Mouse (Mus musculus): ENCODE results near the gene Nifk. TPM values are rescaled to one million over a fixed set of nuclear protein-coding genes. Genes with fewer than 3 reads are reported as not detected.
A peak's percentile ranks its signal among the peaks of the same experiment; 100 is the strongest.

Gene Nifk
- total and polyA plus RNA-seq, 3 experiments = 133 to 316 (median 187) TPM

DNA sequence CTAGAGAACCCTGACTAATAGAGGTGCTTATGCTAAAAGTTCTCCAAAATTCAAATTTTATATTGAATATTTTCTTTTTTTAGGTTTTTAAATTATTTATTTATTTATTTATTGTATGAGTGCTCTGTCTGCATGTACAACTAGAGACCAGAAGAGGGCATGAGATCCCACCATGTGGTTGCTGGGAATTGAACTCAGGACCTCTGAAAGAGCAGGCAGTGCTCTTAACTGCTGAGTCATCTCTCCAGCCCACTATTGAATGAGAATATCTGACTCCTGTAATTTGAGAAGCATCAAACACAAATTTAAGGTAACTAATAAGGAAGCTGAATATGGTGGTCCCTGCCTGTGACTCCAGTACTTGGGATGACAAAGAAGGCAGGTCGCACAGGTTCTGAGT, 46.3 kb downstream of the Nifk start:
- Histone ChIP-seq H3K9ac (ENCODE audit: control insufficient read depth, low read depth, low read length, poor library complexity, severe bottlenecking) (no peak overlapping the region), H3K79me2 (ENCODE audit: control insufficient read depth, insufficient read depth, low read length, poor library complexity) (no peaks in the 10 kb centered on the region), H3K27ac (ENCODE audit: control insufficient read depth, low read depth, low read length) (no peak overlapping the region), H3K27me3 (ENCODE audit: control insufficient read depth in 1 of 2, insufficient read depth in 2 of 2, low read length in 2 of 2) (no peaks in the 10 kb centered on the region; a peak in 1 of 4 replicates), H3K36me3 (ENCODE audit: control insufficient read depth in 1 of 2, insufficient read depth in 2 of 2, low read length in 2 of 2) (no peaks in the 10 kb centered on the region; a peak in 1 of 4 replicates), H3K9me3 (replicated peaks; ENCODE audit: insufficient read depth, low read length) (no peaks in the 10 kb centered on the region), H3K4me3 (ENCODE audit: control insufficient read depth in 1 of 2, insufficient read depth in 1 of 2, low read depth in 2 of 2, low read length in 2 of 2) (no peak overlapping the region), H3K4me1 (ENCODE audit: control insufficient read depth in 1 of 2, insufficient read depth in 2 of 2, low read length in 2 of 2) (no peaks in the 10 kb centered on the region)
- TF ChIP-seq GABPA (IDR thresholded peaks at IDR 0.05; ENCODE audit: low read depth, low read length) (peak; percentile 67; the same call in 1 of the 2 replicates), CTCF (IDR thresholded peaks at IDR 0.05 in 2 of 3, conservative IDR thresholded peaks at IDR 0.05 in 1 of 3; ENCODE audit: control insufficient read depth in 1 of 3, insufficient read depth in 1 of 3, low read depth in 2 of 3, low read length in 3 of 3, poor library complexity in 1 of 3, severe bottlenecking in 1 of 3) (peak; percentile 20 to 53 (median 30); a peak in 4 of 6 replicates), ETS1 (IDR thresholded peaks at IDR 0.05; ENCODE audit: low read depth, low read length) (no peak), RAD21 (IDR thresholded peaks at IDR 0.05; ENCODE audit: low read depth, low read length) (peak; percentile 65), SMC3 (IDR thresholded peaks at IDR 0.05; ENCODE audit: low read depth, low read length) (peak; percentile 64), MYC (IDR thresholded peaks at IDR 0.05; ENCODE audit: low read depth, low read length) (peak; percentile 70), ZMIZ1 (IDR thresholded peaks at IDR 0.05; ENCODE audit: low read depth, low read length) (no peak), SIN3A (IDR thresholded peaks at IDR 0.05; ENCODE audit: low read length) (peak; percentile 24; the same call in 1 of the 2 replicates), MAFK (IDR thresholded peaks at IDR 0.05; ENCODE audit: borderline replicate concordance, low read depth, low read length) (peak; percentile 78), USF2 (IDR thresholded peaks at IDR 0.05; ENCODE audit: borderline replicate concordance in 1 of 2, insufficient read depth in 1 of 2, low read depth in 1 of 2, low read length in 2 of 2) (no peak), ZC3H11A (IDR thresholded peaks at IDR 0.05; ENCODE audit: low read depth, low read length) (peak; percentile 58), UBTF (IDR thresholded peaks at IDR 0.05; ENCODE audit: borderline replicate concordance, insufficient read depth, low read depth, low read length) (no peak)
- peak; percentile 77 for DNase-seq (ENCODE audit: low read depth, low spot score)

GRCm38 (mm10) chr1:118368721-118369461, 47.3 kb downstream of the Nifk start:
- no peaks in the 10 kb centered on the region for H3K9me3 ChIP-seq (replicated peaks; ENCODE audit: insufficient read depth, low read length)
- no peaks in the 10 kb centered on the region for H3K4me1 ChIP-seq (ENCODE audit: control insufficient read depth in 1 of 2, insufficient read depth in 2 of 2, low read length in 2 of 2)
- H3K27ac ChIP-seq (ENCODE audit: control insufficient read depth, low read depth, low read length) = no peak overlapping the region
- H3K27me3 ChIP-seq (ENCODE audit: control insufficient read depth in 1 of 2, insufficient read depth in 2 of 2, low read length in 2 of 2) = no peaks in the 10 kb centered on the region; a peak in 1 of 4 replicates
- no peaks in the 10 kb centered on the region; a peak in 1 of 4 replicates for H3K36me3 ChIP-seq (ENCODE audit: control insufficient read depth in 1 of 2, insufficient read depth in 2 of 2, low read length in 2 of 2)
- no peak overlapping the region for H3K4me3 ChIP-seq (ENCODE audit: control insufficient read depth in 1 of 2, insufficient read depth in 1 of 2, low read depth in 2 of 2, low read length in 2 of 2)
- no peak for DNase-seq (ENCODE audit: low read depth, low spot score)
- H3K9ac ChIP-seq (ENCODE audit: control insufficient read depth, low read depth, low read length, poor library complexity, severe bottlenecking) = no peak overlapping the region
- no peaks in the 10 kb centered on the region for H3K79me2 ChIP-seq (ENCODE audit: control insufficient read depth, insufficient read depth, low read length, poor library complexity)
- TF ChIP-seq MXI1 (IDR thresholded peaks at IDR 0.05; ENCODE audit: low read depth, low read length) (no peak), GATA1 (IDR thresholded peaks at IDR 0.05; ENCODE audit: low read depth, low read length) (no peak), CHD2 (IDR thresholded peaks at IDR 0.05; ENCODE audit: low read length) (no peak), POLR2A (IDR thresholded peaks at IDR 0.05; ENCODE audit: control insufficient read depth in 1 of 2, insufficient read depth in 1 of 2, low read depth in 1 of 2, low read length in 2 of 2, poor library complexity in 1 of 2) (no peak), HCFC1 (IDR thresholded peaks at IDR 0.05; ENCODE audit: low read depth, low read length) (no peak), CHD1 (IDR thresholded peaks at IDR 0.05; ENCODE audit: low read depth, low read length) (no peak), TAL1 (IDR thresholded peaks at IDR 0.05; ENCODE audit: low read length) (no peak), TBP (IDR thresholded peaks at IDR 0.05; ENCODE audit: low read depth, low read length) (no peak), ETS1 (IDR thresholded peaks at IDR 0.05; ENCODE audit: low read depth, low read length) (no peak), NRF1 (IDR thresholded peaks at IDR 0.05; ENCODE audit: insufficient read depth, low read depth, low read length, poor library complexity, severe bottlenecking) (no peak), ZKSCAN1 (IDR thresholded peaks at IDR 0.05; ENCODE audit: low read depth, low read length) (no peak), MAFK (IDR thresholded peaks at IDR 0.05; ENCODE audit: borderline replicate concordance, low read depth, low read length) (no peak), MAZ (IDR thresholded peaks at IDR 0.05; ENCODE audit: low read depth, low read length) (no peak), MAX (IDR thresholded peaks at IDR 0.05; ENCODE audit: low read length) (no peak), BHLHE40 (IDR thresholded peaks at IDR 0.05; ENCODE audit: borderline replicate concordance, low read depth, low read length) (no peak), RCOR1 (IDR thresholded peaks at IDR 0.05; ENCODE audit: low read depth, low read length) (no peak), MYB (IDR thresholded peaks at IDR 0.05; ENCODE audit: low read depth, low read length) (no peak), JUND (IDR thresholded peaks at IDR 0.05; ENCODE audit: low read depth, low read length) (no peak), POLR2AphosphoS2 (IDR thresholded peaks at IDR 0.05; ENCODE audit: low read length) (no peak)

All from MEL (cell line).